Mouse (Mus musculus): ENCODE measurements around the gene Parvg. TPM values are rescaled to one million over a fixed set of nuclear protein-coding genes. Genes with fewer than 3 reads are reported as not detected.

Gene Parvg
- polyA plus RNA-seq, 1 experiment = 4.8 TPM

GRCm38 (mm10) chr15:84315276-84316046 is 8.4 kb upstream of the Parvg start:
- WGBS = 72% methylated on average over 15 of the region's 15 CpGs

GRCm38 (mm10) chr15:84319393-84319792 is 4.4 kb upstream of the Parvg start:
- H3K4me1 ChIP-seq (ENCODE audit: control insufficient read depth, insufficient read depth, insufficient read length, low read length) = no peaks in the 10 kb centered on the region; the same call in 1 of the 2 replicates
- H3K27ac ChIP-seq (ENCODE audit: insufficient read depth, low read depth, low read length) = no peak overlapping the region
- 92% methylated on average over 4 of the region's 4 CpGs for WGBS
- no peak for TF ChIP-seq CTCF (IDR thresholded peaks at IDR 0.05; ENCODE audit: extremely low read depth, insufficient read length, insufficient replicate concordance, low read depth, low read length)
- no peak for TF ChIP-seq POLR2A (IDR thresholded peaks at IDR 0.05; ENCODE audit: low read depth, low read length)
- H3K36me3 ChIP-seq (ENCODE audit: control insufficient read depth, insufficient read depth, low read length) = no peaks in the 10 kb centered on the region
- H3K27me3 ChIP-seq (ENCODE audit: control insufficient read depth, insufficient read depth, low read length) = no peaks in the 10 kb centered on the region
- no peak overlapping the region for H3K4me3 ChIP-seq (ENCODE audit: low read depth, low read length)

More at GRCm38 (mm10) chr15:84315276-84316046, 8.4 kb upstream of the Parvg start:
- no peak for TF ChIP-seq POLR2A (IDR thresholded peaks at IDR 0.05; ENCODE audit: low read depth, low read length)
- TF ChIP-seq CTCF (IDR thresholded peaks at IDR 0.05; ENCODE audit: extremely low read depth, insufficient read length, insufficient replicate concordance, low read depth, low read length) = no peak
- Histone ChIP-seq H3K4me1 (ENCODE audit: control insufficient read depth, insufficient read depth, insufficient read length, low read length) (peaks cover 13% of the 10 kb centered on the region), H3K36me3 (ENCODE audit: control insufficient read depth, insufficient read depth, low read length) (no peaks in the 10 kb centered on the region), H3K27ac (ENCODE audit: insufficient read depth, low read depth, low read length) (no peak overlapping the region), H3K27me3 (ENCODE audit: control insufficient read depth, insufficient read depth, low read length) (no peaks in the 10 kb centered on the region), H3K4me3 (ENCODE audit: low read depth, low read length) (no peak overlapping the region)

GRCm38 (mm10) chr15:84321544-84322174 is 2.2 kb upstream of the Parvg start:
- TF ChIP-seq POLR2A (IDR thresholded peaks at IDR 0.05; ENCODE audit: low read depth, low read length) (no peak), CTCF (IDR thresholded peaks at IDR 0.05; ENCODE audit: extremely low read depth, insufficient read length, insufficient replicate concordance, low read depth, low read length) (no peak)
- no peaks in the 10 kb centered on the region for H3K4me1 ChIP-seq (ENCODE audit: control insufficient read depth, insufficient read depth, insufficient read length, low read length)
- WGBS = 73% methylated on average over 8 of the region's 8 CpGs

GRCm38 (mm10) chr15:84324870-84325553 is 1.2 kb downstream of the Parvg start:
- no peaks in the 10 kb centered on the region for H3K27me3 ChIP-seq (ENCODE audit: control insufficient read depth, insufficient read depth, low read length)
- H3K4me1 ChIP-seq (ENCODE audit: control insufficient read depth, insufficient read depth, insufficient read length, low read length) = no peaks in the 10 kb centered on the region
- H3K4me3 ChIP-seq (ENCODE audit: low read depth, low read length) = peak overlapping the region; percentile 56
- 59% methylated on average over 8 of the region's 8 CpGs for WGBS
- no peak overlapping the region for H3K27ac ChIP-seq (ENCODE audit: insufficient read depth, low read depth, low read length)
- TF ChIP-seq CTCF (IDR thresholded peaks at IDR 0.05; ENCODE audit: extremely low read depth, insufficient read length, insufficient replicate concordance, low read depth, low read length) = no peak
- TF ChIP-seq POLR2A (IDR thresholded peaks at IDR 0.05; ENCODE audit: low read depth, low read length) = no peak
- no peaks in the 10 kb centered on the region for H3K36me3 ChIP-seq (ENCODE audit: control insufficient read depth, insufficient read depth, low read length)

More at GRCm38 (mm10) chr15:84321544-84322174, 2.2 kb upstream of the Parvg start:
- Histone ChIP-seq H3K27ac (ENCODE audit: insufficient read depth, low read depth, low read length) (no peak overlapping the region), H3K27me3 (ENCODE audit: control insufficient read depth, insufficient read depth, low read length) (no peaks in the 10 kb centered on the region), H3K4me3 (ENCODE audit: low read depth, low read length) (no peak overlapping the region), H3K36me3 (ENCODE audit: control insufficient read depth, insufficient read depth, low read length) (no peaks in the 10 kb centered on the region)

GRCm38 (mm10) chr15:84325736-84326135 is 1.9 kb downstream of the Parvg start:
- no peak for TF ChIP-seq CTCF (IDR thresholded peaks at IDR 0.05; ENCODE audit: extremely low read depth, insufficient read length, insufficient replicate concordance, low read depth, low read length)
- no peak for TF ChIP-seq POLR2A (IDR thresholded peaks at IDR 0.05; ENCODE audit: low read depth, low read length)
- Histone ChIP-seq H3K27ac (ENCODE audit: insufficient read depth, low read depth, low read length) (no peak overlapping the region), H3K36me3 (ENCODE audit: control insufficient read depth, insufficient read depth, low read length) (no peaks in the 10 kb centered on the region), H3K4me3 (ENCODE audit: low read depth, low read length) (peak overlapping the region; percentile 56), H3K4me1 (ENCODE audit: control insufficient read depth, insufficient read depth, insufficient read length, low read length) (no peaks in the 10 kb centered on the region), H3K27me3 (ENCODE audit: control insufficient read depth, insufficient read depth, low read length) (no peaks in the 10 kb centered on the region)
- 44% methylated on average over 12 of the region's 12 CpGs for WGBS

GRCm38 (mm10) chr15:84328870-84329269 is 5.0 kb downstream of the Parvg start:
- TF ChIP-seq CTCF (IDR thresholded peaks at IDR 0.05; ENCODE audit: extremely low read depth, insufficient read length, insufficient replicate concordance, low read depth, low read length) (no peak), POLR2A (IDR thresholded peaks at IDR 0.05; ENCODE audit: low read depth, low read length) (no peak)
- H3K36me3 ChIP-seq (ENCODE audit: control insufficient read depth, insufficient read depth, low read length) = no peaks in the 10 kb centered on the region

GRCm38 (mm10) chr15:84329940-84330339 is 6.1 kb downstream of the Parvg start:
- TF ChIP-seq POLR2A (IDR thresholded peaks at IDR 0.05; ENCODE audit: low read depth, low read length) (no peak), CTCF (IDR thresholded peaks at IDR 0.05; ENCODE audit: extremely low read depth, insufficient read length, insufficient replicate concordance, low read depth, low read length) (no peak)
- 91% methylated on average over 8 of the region's 8 CpGs for WGBS
- Histone ChIP-seq H3K4me1 (ENCODE audit: control insufficient read depth, insufficient read depth, insufficient read length, low read length) (no peaks in the 10 kb centered on the region), H3K36me3 (ENCODE audit: control insufficient read depth, insufficient read depth, low read length) (no peaks in the 10 kb centered on the region), H3K27me3 (ENCODE audit: control insufficient read depth, insufficient read depth, low read length) (no peaks in the 10 kb centered on the region), H3K4me3 (ENCODE audit: low read depth, low read length) (no peak overlapping the region), H3K27ac (ENCODE audit: insufficient read depth, low read depth, low read length) (no peak overlapping the region)

More at GRCm38 (mm10) chr15:84328870-84329269, 5.0 kb downstream of the Parvg start:
- no peak overlapping the region for H3K4me3 ChIP-seq (ENCODE audit: low read depth, low read length)
- no peaks in the 10 kb centered on the region for H3K27me3 ChIP-seq (ENCODE audit: control insufficient read depth, insufficient read depth, low read length)
- WGBS = 43% methylated on average over 10 of the region's 10 CpGs
- H3K4me1 ChIP-seq (ENCODE audit: control insufficient read depth, insufficient read depth, insufficient read length, low read length) = no peaks in the 10 kb centered on the region
- H3K27ac ChIP-seq (ENCODE audit: insufficient read depth, low read depth, low read length) = no peak overlapping the region
